Mouse (Mus musculus) small intestine, adult 2 months (tissue): ENCODE data around the gene Slc45a1. TPM values are rescaled to one million over a fixed set of nuclear protein-coding genes. Genes with fewer than 3 reads are reported as not detected.

ENCODE experiments used
- H3K27ac ChIP-seq: fragments of 200-500 bp; 2 replicates; pipeline ENCODE4 v1.5.1; 2012; ENCODE audit warnings: low read depth, low read length, control low read depth, inconsistent platforms; ENCODE audit not compliant: insufficient read depth
- H3K27me3 ChIP-seq: fragments of 200-500 bp; 2 replicates; pipeline ENCODE4 v1.6.1; 2012; ENCODE audit warnings: mild to moderate bottlenecking, moderate library complexity, low read length, inconsistent platforms; ENCODE audit not compliant: control insufficient read depth, insufficient read depth
- H3K36me3 ChIP-seq: fragments of 200-500 bp; 2 replicates; pipeline ENCODE4 v1.6.1; 2012; ENCODE audit warnings: mild to moderate bottlenecking, low read length, control low read depth, inconsistent platforms; ENCODE audit not compliant: control insufficient read depth, insufficient read depth
- H3K4me1 ChIP-seq: fragments of 200-500 bp; 2 replicates; pipeline ENCODE4 v1.6.1; 2012; ENCODE audit warnings: low read length, inconsistent platforms, mixed read lengths; ENCODE audit not compliant: control insufficient read depth, insufficient read depth, insufficient read length
- H3K4me3 ChIP-seq: fragments of 200-500 bp; 2 replicates; pipeline ENCODE4 v1.5.1; 2012; ENCODE audit warnings: low read depth, mild to moderate bottlenecking, control low read depth, inconsistent platforms, low read length, moderate library complexity
- CTCF ChIP-seq: fragments of 200-500 bp; IDR thresholded peaks from 2 replicates; pipeline ENCODE4 v1.5.1; 2012; ENCODE audit warnings: low read depth, mild to moderate bottlenecking, control low read depth, inconsistent platforms, low read length, moderate library complexity, mixed read lengths; ENCODE audit not compliant: insufficient replicate concordance, insufficient read length; ENCODE audit errors: extremely low read depth
- POLR2A ChIP-seq: fragments of 200-500 bp; IDR thresholded peaks from 2 replicates; pipeline ENCODE4 v1.6.1; 2012; ENCODE audit warnings: low read depth, mild to moderate bottlenecking, control low read depth, inconsistent platforms, low read length, moderate library complexity
- WGBS: fragments of 180-500 bp; shearing (Covaris S2); methylation state at CpG from one replicate; pipeline ENCODE4 v1.1.7; 2018; 5-methylcytosine and 5-hydroxymethylcytosine counted together
- polyA plus RNA-seq: library from polyadenylated mRNA; depleted of rRNA; stranded (reverse); fragments of >200 nt; gene quantifications from 2 replicates; pipeline ENCODE4 v1.2.3, GENCODE M21; 2012; rRNA removed

The Slc45a1 gene
- polyA plus RNA-seq, 1 experiment, result 0.38 TPM

- H3K27ac ChIP-seq, result peak overlapping the region; percentile 42; the same call in 1 of the 2 replicates
- peaks cover 45% of the 10 kb centered on the region for H3K4me1 ChIP-seq
- 16% methylated on average over 8 of the region's 8 CpGs for WGBS
- H3K27me3 ChIP-seq, result no peaks in the 10 kb centered on the region
- TF ChIP-seq POLR2A (no peak), CTCF (no peak)
- H3K36me3 ChIP-seq, result peaks cover 3% of the 10 kb centered on the region; the same call in 1 of the 2 replicates
- H3K4me3 ChIP-seq, result no peak overlapping the region
Measured at GRCm38 (mm10) chr4:150587597-150588299, 64.2 kb downstream of the Slc45a1 start.

GRCm38 (mm10) chr4:150586275-150586674 is 65.7 kb downstream of the Slc45a1 start:
- Histone ChIP-seq H3K36me3 (peaks cover under 1% of the 10 kb centered on the region; the same call in 1 of the 2 replicates), H3K4me3 (no peak overlapping the region), H3K27me3 (no peaks in the 10 kb centered on the region), H3K27ac (no peak overlapping the region), H3K4me1 (peaks cover 39% of the 10 kb centered on the region)
- WGBS, result 77% methylated on average over 5 of the region's 5 CpGs
- TF ChIP-seq POLR2A (no peak), CTCF (no peak)

GRCm38 (mm10) chr4:150585800-150586199 is 66.2 kb downstream of the Slc45a1 start:
- no peak for TF ChIP-seq CTCF
- no peak for TF ChIP-seq POLR2A
- Histone ChIP-seq H3K36me3 (no peaks in the 10 kb centered on the region), H3K4me1 (peaks cover 39% of the 10 kb centered on the region), H3K4me3 (no peak overlapping the region), H3K27ac (no peak overlapping the region), H3K27me3 (no peaks in the 10 kb centered on the region)
- WGBS, result 71% methylated on average over 2 of the region's 2 CpGs

- Histone ChIP-seq H3K4me3 (0 out of 2 replicates have a peak overlapping the region, but pooled peaks have one; percentile 0), H3K36me3 (peaks cover 4% of the 10 kb centered on the region), H3K27ac (peak overlapping the region; percentile 95), H3K27me3 (no peaks in the 10 kb centered on the region), H3K4me1 (peaks cover 40% of the 10 kb centered on the region)
- TF ChIP-seq POLR2A (no peak), CTCF (no peak)
- 17% methylated on average over 3 of the region's 3 CpGs for WGBS
Measured at GRCm38 (mm10) chr4:150583777-150584135, 68.2 kb downstream of the Slc45a1 start.

- 8% methylated on average over 13 of the region's 13 CpGs for WGBS
- peaks cover 40% of the 10 kb centered on the region for H3K4me1 ChIP-seq
- peaks cover 4% of the 10 kb centered on the region for H3K36me3 ChIP-seq
- TF ChIP-seq CTCF, result no peak
- 0 out of 2 replicates have a peak overlapping the region, but pooled peaks have one; percentile 0 for H3K4me3 ChIP-seq
- no peaks in the 10 kb centered on the region for H3K27me3 ChIP-seq
- peak overlapping the region; percentile 95 for H3K27ac ChIP-seq
Measured at GRCm38 (mm10) chr4:150582966-150583776, 68.8 kb downstream of the Slc45a1 start.

- H3K36me3 ChIP-seq, result peaks cover 7% of the 10 kb centered on the region
- peaks cover 36% of the 10 kb centered on the region for H3K4me1 ChIP-seq
- 26% methylated on average over 10 of the region's 10 CpGs for WGBS
- no peak overlapping the region for H3K4me3 ChIP-seq
- no peaks in the 10 kb centered on the region for H3K27me3 ChIP-seq
- no peak for TF ChIP-seq CTCF
- TF ChIP-seq POLR2A, result no peak
- peak overlapping the region; percentile 95 for H3K27ac ChIP-seq
Measured at GRCm38 (mm10) chr4:150581931-150582723, 69.8 kb downstream of the Slc45a1 start.

Other genes starting within 250 kb of the Slc45a1 start
- 6.6 and 26.7 TPM in 2 replicates for gene Errfi1, start 201.7 kb upstream of the Slc45a1 start, polyA plus RNA-seq